Mouse (Mus musculus) neural tube, embryonic 12.5 days (tissue): Measurements from ENCODE around the gene Rexo1. TPM values are rescaled to one million over a fixed set of nuclear protein-coding genes. Genes with fewer than 3 reads are reported as not detected.

ENCODE experiments used
- ATAC-seq: fragments of 200-750 bp; cut with Nextera tagmentation; 2 replicates; pipeline ENCODE4 v1.8.0; 2017; ENCODE audit warnings: low read depth, mild to moderate bottlenecking, moderate TSS enrichment, moderate library complexity; ENCODE audit not compliant: low FRiP score
- H3K27ac ChIP-seq: fragments of 300-500 bp; sonication (generic); 2 replicates; pipeline ENCODE4 v1.5.1; 2016
- H3K27me3 ChIP-seq: fragments of 300-500 bp; sonication (generic); replicated peaks from 2 replicates; pipeline ENCODE4 v1.6.1; 2016; ENCODE audit warnings: mild to moderate bottlenecking
- H3K36me3 ChIP-seq: fragments of 300-500 bp; sonication (generic); 2 replicates; pipeline ENCODE4 v1.6.1; 2016; ENCODE audit warnings: mild to moderate bottlenecking
- H3K4me1 ChIP-seq: fragments of 300-500 bp; sonication (generic); 2 replicates; pipeline ENCODE4 v1.6.1; 2016
- H3K4me2 ChIP-seq: fragments of 300-500 bp; sonication (generic); replicated peaks from 2 replicates; pipeline ENCODE4 v1.6.1; 2016; ENCODE audit warnings: mild to moderate bottlenecking
- H3K4me3 ChIP-seq: fragments of 300-500 bp; sonication (generic); 2 replicates; pipeline ENCODE4 v1.5.1; 2016
- H3K9ac ChIP-seq: fragments of 300-500 bp; sonication (generic); 2 replicates; pipeline ENCODE4 v1.6.1; 2016; ENCODE audit warnings: mild to moderate bottlenecking
- H3K9me3 ChIP-seq: fragments of 300-500 bp; sonication (generic); 2 replicates; pipeline ENCODE4 v1.6.1; 2016; ENCODE audit warnings: mild to moderate bottlenecking
- WGBS: fragments of 180-500 bp; shearing (Covaris S2); methylation state at CpG from one replicate; pipeline ENCODE4 v1.1.7; 2016; 5-methylcytosine and 5-hydroxymethylcytosine counted together
- polyA plus RNA-seq: library from polyadenylated mRNA; unstranded; fragments of >200 nt; fragmentation: Nextera tagmentation; extraction: Ambion mirVana; gene quantifications from 2 replicates; pipeline ENCODE4 v1.2.1, GENCODE M21; 2016

Rexo1 gene
- polyA plus RNA-seq, 1 experiment from 2014 or later, result 35.9 TPM

- WGBS, result 86% methylated on average over 2 of the region's 2 CpGs
- no peak for ATAC-seq
- H3K4me1 ChIP-seq, result no peaks in the 10 kb centered on the region
- H3K4me2 ChIP-seq, result no peak overlapping the region
- no peak overlapping the region for H3K4me3 ChIP-seq
- peaks cover 16% of the 10 kb centered on the region for H3K27me3 ChIP-seq
- H3K9me3 ChIP-seq, result peaks cover 10% of the 10 kb centered on the region
- no peak overlapping the region for H3K27ac ChIP-seq
- H3K36me3 ChIP-seq, result peaks cover 2% of the 10 kb centered on the region; the same call in 1 of the 2 replicates
- no peak overlapping the region for H3K9ac ChIP-seq
Observed at GRCm38 (mm10) chr10:80519287-80519686, 42.1 kb downstream of the Rexo1 start.

- ATAC-seq, result no peak
- Histone ChIP-seq H3K27me3 (peaks cover 46% of the 10 kb centered on the region), H3K27ac (no peak overlapping the region), H3K4me2 (peak overlapping the region; percentile 38), H3K4me1 (peaks cover 7% of the 10 kb centered on the region; the same call in 1 of the 2 replicates), H3K9ac (0 out of 2 replicates have a peak overlapping the region, but pooled peaks have one; percentile 8), H3K4me3 (no peak overlapping the region), H3K36me3 (no peaks in the 10 kb centered on the region), H3K9me3 (no peaks in the 10 kb centered on the region)
- 8% methylated on average over 19 of the region's 19 CpGs for WGBS
Observed at GRCm38 (mm10) chr10:80513739-80514138, 47.6 kb downstream of the Rexo1 start.

DNA sequence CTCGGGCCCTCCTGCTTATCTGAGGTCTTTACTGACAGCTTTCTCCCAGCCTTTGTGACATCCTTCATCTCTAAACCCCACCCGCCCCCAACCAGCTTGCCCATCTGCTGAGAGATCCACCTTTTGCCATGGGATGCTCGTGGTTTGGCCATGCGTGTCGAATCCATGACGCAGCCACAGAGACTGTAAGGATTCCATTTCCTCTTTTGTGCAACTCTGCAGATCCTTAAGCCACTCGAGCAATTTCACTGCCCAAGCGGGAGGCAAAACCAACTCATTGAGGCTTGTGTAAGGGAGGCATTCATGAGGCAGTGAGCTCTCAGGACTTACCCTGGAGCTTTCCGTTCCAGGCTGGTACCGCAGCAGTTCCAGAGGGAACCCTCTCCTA, 51.1 kb downstream of the Rexo1 start:
- Histone ChIP-seq H3K27ac (no peak overlapping the region), H3K4me1 (peaks cover 7% of the 10 kb centered on the region; the same call in 1 of the 2 replicates), H3K36me3 (no peaks in the 10 kb centered on the region), H3K9ac (no peak overlapping the region), H3K27me3 (peaks cover 58% of the 10 kb centered on the region), H3K4me3 (no peak overlapping the region), H3K4me2 (no peak overlapping the region), H3K9me3 (no peaks in the 10 kb centered on the region)
- WGBS, result 51% methylated on average over 10 of the region's 10 CpGs
- no peak for ATAC-seq

GRCm38 (mm10) chr10:80509412-80510272, 51.7 kb downstream of the Rexo1 start:
- Histone ChIP-seq H3K4me2 (peak overlapping the region; percentile 49), H3K4me3 (no peak overlapping the region), H3K4me1 (peaks cover 7% of the 10 kb centered on the region; the same call in 1 of the 2 replicates), H3K36me3 (no peaks in the 10 kb centered on the region), H3K27me3 (peaks cover 59% of the 10 kb centered on the region), H3K9ac (no peak overlapping the region), H3K9me3 (no peaks in the 10 kb centered on the region), H3K27ac (no peak overlapping the region)
- no peak for ATAC-seq
- 10% methylated on average over 20 of the region's 20 CpGs for WGBS

- H3K36me3 ChIP-seq, result no peaks in the 10 kb centered on the region
- ATAC-seq, result no peak
- no peaks in the 10 kb centered on the region for H3K9me3 ChIP-seq
- H3K4me2 ChIP-seq, result no peak overlapping the region
- WGBS, result under 1% methylated on average over 11 of the region's 11 CpGs
- H3K9ac ChIP-seq, result no peak overlapping the region
- no peak overlapping the region for H3K4me3 ChIP-seq
- peaks cover 68% of the 10 kb centered on the region for H3K27me3 ChIP-seq
- H3K4me1 ChIP-seq, result 0 out of 2 replicates have a peak, but pooled peaks cover 3% of the 10 kb centered on the region
- H3K27ac ChIP-seq, result no peak overlapping the region
Observed at GRCm38 (mm10) chr10:80506222-80506621, 55.1 kb downstream of the Rexo1 start.

DNA sequence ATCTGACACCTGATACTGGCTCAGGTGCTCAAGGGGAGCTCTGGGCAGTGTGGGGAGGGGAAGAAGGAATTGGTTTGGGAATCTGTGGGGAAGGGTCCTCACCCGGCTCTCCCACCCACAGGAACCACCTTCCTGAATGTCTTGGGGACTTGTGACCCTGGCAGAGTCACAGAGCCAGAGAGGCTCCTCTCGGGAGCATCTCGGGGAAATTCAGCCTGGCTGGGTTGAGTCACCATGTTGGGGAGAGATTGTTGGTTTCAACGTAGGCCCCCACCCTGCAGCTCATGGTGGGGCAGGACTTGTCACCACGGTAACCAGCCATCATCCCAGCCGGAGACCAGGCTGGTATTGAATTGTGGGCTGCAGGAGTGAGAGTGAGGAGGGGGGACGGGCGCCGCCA, 56.6 kb downstream of the Rexo1 start:
- no peak overlapping the region for H3K9ac ChIP-seq
- H3K9me3 ChIP-seq, result no peaks in the 10 kb centered on the region
- H3K4me3 ChIP-seq, result no peak overlapping the region
- H3K4me2 ChIP-seq, result no peak overlapping the region
- peaks cover 73% of the 10 kb centered on the region for H3K27me3 ChIP-seq
- WGBS, result 1% methylated on average over 9 of the region's 9 CpGs
- no peaks in the 10 kb centered on the region for H3K36me3 ChIP-seq
- no peak for ATAC-seq
- H3K27ac ChIP-seq, result no peak overlapping the region
- H3K4me1 ChIP-seq, result 0 out of 2 replicates have a peak, but pooled peaks cover 3% of the 10 kb centered on the region

GRCm38 (mm10) chr10:80503599-80504220, 57.6 kb downstream of the Rexo1 start:
- H3K36me3 ChIP-seq, result no peaks in the 10 kb centered on the region
- no peak overlapping the region for H3K4me2 ChIP-seq
- no peak for ATAC-seq
- no peak overlapping the region for H3K27ac ChIP-seq
- no peak overlapping the region for H3K4me3 ChIP-seq
- peaks cover 81% of the 10 kb centered on the region for H3K27me3 ChIP-seq
- no peaks in the 10 kb centered on the region for H3K9me3 ChIP-seq
- no peak overlapping the region for H3K9ac ChIP-seq
- H3K4me1 ChIP-seq, result 0 out of 2 replicates have a peak, but pooled peaks cover 3% of the 10 kb centered on the region
- WGBS, result under 1% methylated on average over 27 of the region's 27 CpGs

GRCm38 (mm10) chr10:80502819-80503314, 58.5 kb downstream of the Rexo1 start:
- H3K9me3 ChIP-seq, result no peaks in the 10 kb centered on the region
- no peak overlapping the region for H3K4me3 ChIP-seq
- no peak overlapping the region for H3K4me2 ChIP-seq
- H3K27me3 ChIP-seq, result peaks cover 87% of the 10 kb centered on the region
- no peaks in the 10 kb centered on the region for H3K36me3 ChIP-seq
- ATAC-seq, result no peak
- no peak overlapping the region for H3K27ac ChIP-seq
- WGBS, result under 1% methylated on average over 22 of the region's 22 CpGs
- H3K4me1 ChIP-seq, result 0 out of 2 replicates have a peak, but pooled peaks cover 3% of the 10 kb centered on the region
- H3K9ac ChIP-seq, result no peak overlapping the region

- Histone ChIP-seq H3K9me3 (no peaks in the 10 kb centered on the region), H3K27ac (no peak overlapping the region)
Observed at GRCm38 (mm10) chr10:80502291-80502690, 59.1 kb downstream of the Rexo1 start.

DNA sequence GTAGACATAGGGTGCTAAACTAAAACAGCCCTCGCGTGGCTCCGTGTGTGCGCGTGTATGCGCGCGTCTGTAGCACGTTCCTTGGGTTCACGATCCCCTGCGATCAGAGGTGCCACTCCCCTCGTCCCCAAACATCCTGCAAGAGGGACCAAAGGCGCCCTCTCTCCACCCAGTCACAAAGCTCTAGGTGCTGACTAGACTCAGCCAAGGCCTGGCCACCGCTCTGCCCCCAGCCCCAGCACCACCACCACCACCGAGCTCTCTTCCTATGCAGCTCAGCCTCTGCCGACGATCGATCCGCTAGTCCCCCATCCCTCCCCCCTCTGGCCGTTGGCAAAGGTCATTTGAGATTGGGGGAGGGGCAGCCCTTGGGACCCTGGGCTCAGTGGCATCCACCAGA, 64.9 kb downstream of the Rexo1 start:
- H3K4me3 ChIP-seq, result peak overlapping the region; percentile 39
- ATAC-seq, result no peak
- no peaks in the 10 kb centered on the region for H3K36me3 ChIP-seq
- no peak overlapping the region for H3K9ac ChIP-seq
- no peak overlapping the region for H3K27ac ChIP-seq
- under 1% methylated on average over 20 of the region's 20 CpGs for WGBS
- no peaks in the 10 kb centered on the region for H3K9me3 ChIP-seq
- peaks cover 99% of the 10 kb centered on the region for H3K27me3 ChIP-seq
- H3K4me2 ChIP-seq, result peak overlapping the region; percentile 63
- H3K4me1 ChIP-seq, result peaks cover 18% of the 10 kb centered on the region

More at GRCm38 (mm10) chr10:80502291-80502690, 59.1 kb downstream of the Rexo1 start:
- H3K4me1 ChIP-seq, result 0 out of 2 replicates have a peak, but pooled peaks cover 3% of the 10 kb centered on the region
- H3K4me2 ChIP-seq, result no peak overlapping the region
- H3K36me3 ChIP-seq, result no peaks in the 10 kb centered on the region
- ATAC-seq, result no peak
- H3K9ac ChIP-seq, result no peak overlapping the region
- 0% methylated on average over 7 of the region's 7 CpGs for WGBS
- no peak overlapping the region for H3K4me3 ChIP-seq
- H3K27me3 ChIP-seq, result peaks cover 87% of the 10 kb centered on the region

DNA sequence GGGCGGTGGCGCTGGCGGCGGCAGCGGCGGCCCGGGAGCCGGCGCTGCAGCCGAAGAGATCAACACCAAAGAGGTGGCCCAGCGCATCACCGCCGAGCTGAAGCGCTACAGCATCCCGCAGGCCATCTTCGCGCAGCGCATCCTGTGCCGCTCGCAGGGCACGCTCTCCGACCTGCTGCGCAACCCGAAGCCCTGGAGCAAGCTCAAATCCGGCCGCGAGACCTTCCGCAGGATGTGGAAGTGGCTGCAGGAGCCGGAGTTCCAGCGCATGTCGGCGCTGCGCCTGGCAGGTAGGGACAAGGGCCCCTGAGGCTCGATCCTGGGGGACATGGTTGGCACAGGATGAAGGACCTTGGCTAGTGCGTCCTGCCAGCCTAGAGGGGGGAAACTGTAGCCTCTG, 65.5 kb downstream of the Rexo1 start:
- H3K27me3 ChIP-seq, result peaks cover 99% of the 10 kb centered on the region
- H3K4me1 ChIP-seq, result peaks cover 18% of the 10 kb centered on the region
- no peaks in the 10 kb centered on the region for H3K9me3 ChIP-seq
- no peak overlapping the region for H3K27ac ChIP-seq
- ATAC-seq, result no peak
- H3K9ac ChIP-seq, result peak overlapping the region; percentile 38; the same call in 1 of the 2 replicates
- no peaks in the 10 kb centered on the region for H3K36me3 ChIP-seq
- peak overlapping the region; percentile 63 for H3K4me2 ChIP-seq
- peak overlapping the region; percentile 39 for H3K4me3 ChIP-seq
- 1% methylated on average over 35 of the region's 35 CpGs for WGBS

DNA sequence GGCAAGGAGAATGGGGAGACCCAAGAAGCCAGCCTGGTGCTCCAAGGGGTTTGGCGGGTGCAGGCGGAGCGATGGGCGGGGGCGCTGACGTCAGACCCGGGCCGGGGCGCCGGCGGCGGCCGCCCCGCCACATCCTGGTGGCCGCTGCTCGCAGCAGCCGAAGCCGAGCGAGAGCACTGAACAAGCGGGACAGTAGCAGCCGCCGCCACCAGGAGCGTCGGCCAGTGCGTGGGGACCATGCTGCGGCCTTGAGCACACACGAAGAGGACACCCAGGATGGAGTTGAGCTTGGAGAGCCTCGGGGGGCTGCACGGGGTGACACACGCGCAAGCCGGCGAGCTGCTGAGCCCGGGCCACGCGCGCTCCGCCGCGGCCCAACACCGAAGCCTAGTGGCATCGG, 66.6 kb downstream of the Rexo1 start, which contains the start of gene Onecut3:
TSS of gene Onecut3 (plus strand) at position 104 of the 400 bp plus-strand sequence.
- Histone ChIP-seq H3K4me2 (peak within 1 kb of the TSS; percentile 63), H3K4me3 (peak within 1 kb of the TSS; percentile 39), H3K9me3 (no peaks in the 10 kb centered on the region), H3K4me1 (peaks cover 18% of the 10 kb centered on the region), H3K27ac (no peak within 1 kb of the TSS), H3K36me3 (no peaks in the 10 kb centered on the region), H3K9ac (peak within 1 kb of the TSS; percentile 56), H3K27me3 (peaks cover 99% of the 10 kb centered on the region)
- WGBS, result under 1% methylated on average over 42 of the region's 42 CpGs
- ATAC-seq, result peak; percentile 2; the same call in 1 of the 2 replicates
